Mouse (Mus musculus) forebrain, embryonic 10.5 days (tissue): ENCODE results near the gene Gm49337. TPM values are rescaled to one million over a fixed set of nuclear protein-coding genes. Genes with fewer than 3 reads are reported as not detected.
"Not testable (repeated sequence)": the region's sequence is repeated elsewhere in the genome, so short reads cannot be mapped to it uniquely, and the experiment has no call there.

ENCODE experiments used
- DNase-seq: peaks from one replicate; pipeline ENCODE4 v3.0.0-alpha.2; 2017; ENCODE audit warnings: low spot score; ENCODE audit errors: extremely low spot score
- H3K27ac ChIP-seq: fragments of 300-500 bp; sonication (generic); 2 replicates; pipeline ENCODE4 v1.5.1; 2016; ENCODE audit warnings: mild to moderate bottlenecking
- H3K27me3 ChIP-seq: fragments of 300-500 bp; sonication (generic); 2 replicates; pipeline ENCODE4 v1.6.1; 2016; ENCODE audit warnings: mild to moderate bottlenecking; ENCODE audit not compliant: poor library complexity, severe bottlenecking
- H3K36me3 ChIP-seq: fragments of 300-500 bp; sonication (generic); replicated peaks from 2 replicates; pipeline ENCODE4 v1.6.1; 2016; ENCODE audit warnings: mild to moderate bottlenecking, moderate library complexity
- H3K4me1 ChIP-seq: fragments of 300-500 bp; sonication (generic); 2 replicates; pipeline ENCODE4 v1.6.1; 2016
- H3K4me3 ChIP-seq: fragments of 300-500 bp; sonication (generic); 2 replicates; pipeline ENCODE4 v1.5.1; 2016; ENCODE audit warnings: mild to moderate bottlenecking, moderate library complexity
- H3K9me3 ChIP-seq: fragments of 300-500 bp; sonication (generic); 2 replicates; pipeline ENCODE4 v1.6.1; 2016; ENCODE audit warnings: mild to moderate bottlenecking, moderate library complexity
- WGBS: fragments of 180-500 bp; shearing (Covaris S2); methylation state at CpG from one replicate; pipeline ENCODE4 v1.1.7; 2016; 5-methylcytosine and 5-hydroxymethylcytosine counted together
- polyA plus RNA-seq: library from polyadenylated mRNA; unstranded; fragments of >200 nt; fragmentation: Nextera tagmentation; extraction: Ambion mirVana; gene quantifications from 2 replicates; pipeline ENCODE4 v1.2.1, GENCODE M21; 2016

Gm49337 gene
- polyA plus RNA-seq, 1 experiment from 2014 or later, result not detected

- H3K4me1 ChIP-seq, result peaks cover 27% of the 10 kb centered on the region
- H3K9me3 ChIP-seq, result no peaks in the 10 kb centered on the region
- no peaks in the 10 kb centered on the region for H3K36me3 ChIP-seq
- H3K4me3 ChIP-seq, result peak within 1 kb of the TSS; percentile 76
- no peaks in the 10 kb centered on the region for H3K27me3 ChIP-seq
- under 1% methylated on average over 52 of the region's 53 CpGs for WGBS
- peak; percentile 99 for DNase-seq
- H3K27ac ChIP-seq, result peak within 1 kb of the TSS; percentile 99
These were observed 48.1 kb downstream of the Gm49337 start, which contains the start of gene Pik3r3 for GRCm38 (mm10) chr4:116221140-116221851. TSS of gene Pik3r3 (plus strand) at chr4:116221618.

- peak; percentile 62 for DNase-seq
- Histone ChIP-seq H3K36me3 (no peaks in the 10 kb centered on the region), H3K27me3 (no peaks in the 10 kb centered on the region), H3K9me3 (no peaks in the 10 kb centered on the region), H3K27ac (peak overlapping the region; percentile 99), H3K4me3 (peak overlapping the region; percentile 76), H3K4me1 (peaks cover 27% of the 10 kb centered on the region)
- WGBS, result under 1% methylated on average over 23 of the region's 23 CpGs
These were observed 49.0 kb downstream of the Gm49337 start for GRCm38 (mm10) chr4:116221996-116222842.

- WGBS, result 7% methylated on average over 6 of the region's 6 CpGs
- Histone ChIP-seq H3K36me3 (no peaks in the 10 kb centered on the region), H3K4me1 (peaks cover 27% of the 10 kb centered on the region), H3K4me3 (peak overlapping the region; percentile 76), H3K27me3 (no peaks in the 10 kb centered on the region), H3K9me3 (no peaks in the 10 kb centered on the region), H3K27ac (peak overlapping the region; percentile 99)
- no peak for DNase-seq
These were observed 49.6 kb downstream of the Gm49337 start for GRCm38 (mm10) chr4:116222843-116223119.

- Histone ChIP-seq H3K27me3 (no peaks in the 10 kb centered on the region), H3K4me1 (no peaks in the 10 kb centered on the region), H3K4me3 (no peak overlapping the region), H3K36me3 (peaks cover 41% of the 10 kb centered on the region), H3K27ac (no peak overlapping the region), H3K9me3 (no peaks in the 10 kb centered on the region)
- 83% methylated on average over 3 of the region's 3 CpGs for WGBS
- no peak for DNase-seq
These were observed 70.2 kb downstream of the Gm49337 start for GRCm38 (mm10) chr4:116243377-116243776.

- no peak overlapping the region for H3K27ac ChIP-seq
- WGBS, result 83% methylated on average over 2 of the region's 2 CpGs
- no peaks in the 10 kb centered on the region for H3K4me1 ChIP-seq
- no peak overlapping the region for H3K4me3 ChIP-seq
- DNase-seq, result no peak
- no peaks in the 10 kb centered on the region for H3K9me3 ChIP-seq
- H3K36me3 ChIP-seq, result peaks cover 36% of the 10 kb centered on the region
- H3K27me3 ChIP-seq, result no peaks in the 10 kb centered on the region
These were observed 71.1 kb downstream of the Gm49337 start for GRCm38 (mm10) chr4:116244240-116244639.

- H3K27me3 ChIP-seq, H3K27ac ChIP-seq, DNase-seq, H3K4me3 ChIP-seq, H3K9me3 ChIP-seq, H3K4me1 ChIP-seq: not testable (repeated sequence)
- peaks cover 30% of the 10 kb centered on the region for H3K36me3 ChIP-seq
- 47% methylated on average over 3 of the region's 3 CpGs for WGBS
These were observed 72.7 kb downstream of the Gm49337 start for GRCm38 (mm10) chr4:116245926-116246325.

- H3K4me1 ChIP-seq, result no peaks in the 10 kb centered on the region
- no peak overlapping the region for H3K4me3 ChIP-seq
- no peaks in the 10 kb centered on the region for H3K9me3 ChIP-seq
- H3K27me3 ChIP-seq, result no peaks in the 10 kb centered on the region
- H3K36me3 ChIP-seq, result peaks cover 16% of the 10 kb centered on the region
- no peak for DNase-seq
- WGBS, result 94% methylated on average over 3 of the region's 3 CpGs
- H3K27ac ChIP-seq, result no peak overlapping the region
These were observed 76.8 kb downstream of the Gm49337 start for GRCm38 (mm10) chr4:116249986-116250385.

- 98% methylated on average over 6 of the region's 6 CpGs for WGBS
These were observed 95.0 kb downstream of the Gm49337 start for GRCm38 (mm10) chr4:116268220-116268619.

GRCm38 (mm10) chr4:116282211-116282610 lies 109.0 kb downstream of the Gm49337 start:
- Histone ChIP-seq H3K27me3 (no peaks in the 10 kb centered on the region), H3K36me3 (peaks cover 60% of the 10 kb centered on the region), H3K27ac (no peak overlapping the region), H3K9me3 (no peaks in the 10 kb centered on the region; the same call in 1 of the 2 replicates), H3K4me3 (no peak overlapping the region), H3K4me1 (no peaks in the 10 kb centered on the region)
- 68% methylated on average over 2 of the region's 2 CpGs for WGBS
- DNase-seq, result no peak

More at GRCm38 (mm10) chr4:116268220-116268619, 95.0 kb downstream of the Gm49337 start:
- H3K9me3 ChIP-seq, result no peaks in the 10 kb centered on the region
- H3K27ac ChIP-seq, result no peak overlapping the region
- no peak overlapping the region for H3K4me3 ChIP-seq
- H3K36me3 ChIP-seq, result peaks cover 94% of the 10 kb centered on the region
- no peaks in the 10 kb centered on the region for H3K27me3 ChIP-seq
- H3K4me1 ChIP-seq, result no peaks in the 10 kb centered on the region
- DNase-seq, result no peak

GRCm38 (mm10) chr4:116291561-116291960 lies 118.4 kb downstream of the Gm49337 start:
- H3K4me3 ChIP-seq, result no peak overlapping the region
- 93% methylated on average over 6 of the region's 6 CpGs for WGBS
- no peak overlapping the region for H3K27ac ChIP-seq
- no peaks in the 10 kb centered on the region for H3K4me1 ChIP-seq
- peaks cover 99% of the 10 kb centered on the region for H3K36me3 ChIP-seq
- H3K9me3 ChIP-seq, result no peaks in the 10 kb centered on the region
- no peaks in the 10 kb centered on the region for H3K27me3 ChIP-seq
- no peak for DNase-seq

GRCm38 (mm10) chr4:116293296-116293695 lies 120.1 kb downstream of the Gm49337 start:
- WGBS, result 91% methylated on average over 12 of the region's 12 CpGs
- peaks cover 94% of the 10 kb centered on the region for H3K36me3 ChIP-seq
- no peaks in the 10 kb centered on the region for H3K27me3 ChIP-seq

GRCm38 (mm10) chr4:116300878-116301355 lies 127.7 kb downstream of the Gm49337 start:
- Histone ChIP-seq H3K27me3 (no peaks in the 10 kb centered on the region), H3K4me3 (no peak overlapping the region), H3K4me1 (no peaks in the 10 kb centered on the region), H3K9me3 (no peaks in the 10 kb centered on the region), H3K27ac (no peak overlapping the region), H3K36me3 (peaks cover 74% of the 10 kb centered on the region)
- no peak for DNase-seq
- 86% methylated on average over 4 of the region's 4 CpGs for WGBS

More at GRCm38 (mm10) chr4:116293296-116293695, 120.1 kb downstream of the Gm49337 start:
- H3K4me3 ChIP-seq, result no peak overlapping the region
- no peak for DNase-seq
- no peaks in the 10 kb centered on the region for H3K4me1 ChIP-seq
- H3K9me3 ChIP-seq, result no peaks in the 10 kb centered on the region
- no peak overlapping the region for H3K27ac ChIP-seq

GRCm38 (mm10) chr4:116304551-116304950 lies 131.4 kb downstream of the Gm49337 start:
- Histone ChIP-seq H3K4me1 (no peaks in the 10 kb centered on the region), H3K27ac (no peak overlapping the region), H3K9me3 (no peaks in the 10 kb centered on the region), H3K4me3 (no peak overlapping the region), H3K36me3 (peaks cover 82% of the 10 kb centered on the region), H3K27me3 (no peaks in the 10 kb centered on the region)
- WGBS, result 22% methylated on average over 1 of the region's 1 CpGs
- no peak for DNase-seq
